Mouse (Mus musculus) fibroblast of lung, adult 2 months (primary cell): Measurements from ENCODE around the gene Nfkbid.

Experiments
- DNase-seq: peaks from one replicate; pipeline ENCODE4 v3.0.0-alpha.2; 2011; ENCODE audit warnings: low read depth

Gene Nfkbid

GRCm38 (mm10) chr7:30430191-30430590 is 8.7 kb downstream of the Nfkbid start:
- peak; percentile 33 for DNase-seq

- DNase-seq, result peak; percentile 61
Observed at GRCm38 (mm10) chr7:30431793-30432192, 10.3 kb downstream of the Nfkbid start.

- no peak for DNase-seq
Observed at GRCm38 (mm10) chr7:30434238-30434637, 12.7 kb downstream of the Nfkbid start.

GRCm38 (mm10) chr7:30434701-30435100 is 13.2 kb downstream of the Nfkbid start:
- no peak for DNase-seq

GRCm38 (mm10) chr7:30435156-30435555 is 13.6 kb downstream of the Nfkbid start:
- no peak for DNase-seq

GRCm38 (mm10) chr7:30436879-30437278 is 15.3 kb downstream of the Nfkbid start:
- DNase-seq, result no peak

GRCm38 (mm10) chr7:30439734-30440133 is 18.2 kb downstream of the Nfkbid start:
- DNase-seq, result no peak

DNA sequence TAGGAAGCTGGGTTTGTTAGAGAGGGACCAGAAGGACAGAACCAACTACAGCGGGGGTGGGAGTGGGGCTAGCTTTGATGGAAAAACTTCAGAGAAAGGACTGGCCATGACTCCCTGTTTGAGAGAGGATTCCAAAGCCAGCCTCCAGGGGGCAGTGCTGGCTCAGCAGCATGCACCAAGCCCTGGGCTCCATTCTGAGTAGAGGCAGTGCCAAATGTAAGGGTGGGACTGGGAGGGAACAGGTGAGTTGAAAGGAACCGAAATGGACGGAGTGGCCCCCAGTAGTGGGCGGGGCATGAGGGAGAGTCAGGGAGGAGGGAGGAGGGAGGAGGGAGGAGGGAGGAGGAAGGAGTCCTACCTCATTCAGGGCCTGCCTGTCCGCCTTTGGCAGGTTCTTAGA is 19.2 kb downstream of the Nfkbid start:
- DNase-seq, result no peak

- DNase-seq, result no peak
Observed at GRCm38 (mm10) chr7:30443696-30444095, 22.2 kb downstream of the Nfkbid start.

GRCm38 (mm10) chr7:30444154-30444970 is 22.8 kb downstream of the Nfkbid start:
- DNase-seq, result no peak

- no peak for DNase-seq
Observed at GRCm38 (mm10) chr7:30444971-30445751, 23.6 kb downstream of the Nfkbid start, which contains the start of gene Aplp1. Aplp1 (minus strand) TSS chr7:30445535.

- no peak for DNase-seq
Observed at GRCm38 (mm10) chr7:30450241-30450640, 28.7 kb downstream of the Nfkbid start.

GRCm38 (mm10) chr7:30453327-30453726 is 31.8 kb downstream of the Nfkbid start:
- no peak for DNase-seq

GRCm38 (mm10) chr7:30453766-30454165 is 32.2 kb downstream of the Nfkbid start:
- DNase-seq, result no peak

DNA sequence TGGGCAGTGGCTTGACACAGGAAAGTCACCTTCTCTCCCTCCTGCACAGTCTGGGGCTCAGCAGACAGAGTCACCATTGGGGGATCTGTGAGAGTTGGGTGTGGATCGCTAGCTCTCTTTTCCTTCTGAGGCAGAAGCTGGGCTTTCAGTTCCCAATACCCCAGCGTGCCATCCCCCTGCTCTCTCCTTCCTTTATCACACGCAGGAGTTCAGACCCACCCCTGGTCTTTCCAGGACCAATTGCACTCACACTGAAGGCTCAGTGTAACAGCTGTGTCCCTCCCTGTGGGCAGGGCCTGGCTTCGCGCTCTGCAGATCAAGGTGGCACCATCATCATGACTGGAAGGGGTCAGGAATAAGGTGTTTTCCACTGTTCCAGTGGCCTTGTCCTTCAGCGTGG is 32.7 kb downstream of the Nfkbid start:
- DNase-seq, result no peak

DNA sequence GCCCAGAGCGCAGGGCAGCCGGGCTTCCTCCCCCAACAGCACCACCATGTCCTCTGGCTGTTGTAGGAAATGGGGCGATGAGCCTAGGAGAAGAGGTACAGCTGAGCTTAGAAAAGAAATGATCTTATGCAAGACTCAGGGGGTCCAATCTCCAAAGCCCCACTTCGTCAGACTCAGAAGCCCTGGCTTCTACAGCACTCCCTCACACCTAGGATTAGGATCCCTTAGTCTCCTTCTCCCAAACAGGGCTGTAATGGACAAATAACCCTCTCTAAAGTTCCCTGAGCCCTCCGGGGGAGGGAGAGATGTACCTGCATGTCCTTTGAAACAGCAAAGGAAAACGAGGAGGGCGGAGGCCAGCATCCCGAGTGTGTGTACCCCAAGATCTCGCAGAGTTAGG is 35.0 kb downstream of the Nfkbid start:
- DNase-seq, result no peak

GRCm38 (mm10) chr7:30456911-30457628 is 35.5 kb downstream of the Nfkbid start:
- no peak for DNase-seq

- DNase-seq, result no peak
Observed at GRCm38 (mm10) chr7:30457629-30458330, 36.2 kb downstream of the Nfkbid start, which contains the start of the genes Kirrel2 and Nphs1. Kirrel2 (minus strand) TSS chr7:30457690. Nphs1 (plus strand) TSS chr7:30458315.

DNA sequence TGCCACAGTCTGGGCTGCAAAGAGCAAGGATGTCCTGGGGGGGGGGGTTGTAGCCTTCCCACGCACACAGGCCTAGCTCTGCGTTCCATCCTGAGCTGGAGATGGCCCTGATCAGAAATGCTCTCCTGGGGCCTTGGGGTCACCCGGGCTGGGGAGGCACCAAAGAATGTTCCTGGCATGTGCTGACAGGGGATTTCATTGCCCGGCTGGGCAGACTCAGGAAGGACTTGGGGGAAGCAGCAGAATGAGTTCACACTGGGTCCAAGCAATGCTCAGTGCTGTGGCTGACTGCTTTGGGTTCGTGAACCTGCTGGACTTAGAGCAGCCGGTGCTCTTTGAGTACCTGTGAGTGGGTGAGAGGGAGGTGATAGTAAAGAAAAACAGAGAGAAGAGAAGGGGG is 38.0 kb downstream of the Nfkbid start:
- no peak for DNase-seq

- no peak for DNase-seq
Observed at GRCm38 (mm10) chr7:30463568-30463967, 42.0 kb downstream of the Nfkbid start.

- no peak for DNase-seq
Observed at GRCm38 (mm10) chr7:30463996-30464395, 42.5 kb downstream of the Nfkbid start.

DNA sequence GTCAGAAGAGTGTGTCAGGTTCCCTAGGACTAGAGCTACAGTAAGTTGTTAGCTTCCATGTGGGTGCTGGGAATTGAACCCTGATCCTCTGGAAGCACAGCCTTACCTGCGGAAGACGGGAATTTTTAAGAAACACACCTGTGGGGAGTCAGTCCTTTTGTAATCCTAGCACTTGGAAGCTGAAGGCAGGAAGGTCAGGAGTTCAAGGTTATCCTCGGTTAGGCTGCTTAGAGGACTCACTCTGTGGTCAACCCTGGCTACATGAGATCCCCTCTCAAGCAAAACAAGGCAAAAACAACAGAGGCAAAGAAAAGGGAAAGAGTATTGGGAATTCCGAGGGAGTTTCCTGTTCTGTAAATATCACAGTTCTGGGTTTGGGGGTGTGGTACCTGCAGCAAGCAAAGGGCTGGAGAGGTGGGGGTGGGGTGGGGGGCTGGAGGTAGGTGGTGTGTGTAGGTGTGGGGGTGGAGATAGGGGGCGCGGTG is 43.3 kb downstream of the Nfkbid start:
- no peak for DNase-seq
